Mouse (Mus musculus): Measurements from ENCODE around the gene Syngr2. TPM values are rescaled to one million over a fixed set of nuclear protein-coding genes. Genes with fewer than 3 reads are reported as not detected.
A peak's percentile ranks its signal among the peaks of the same experiment; 100 is the strongest.
"Not testable (repeated sequence)": the region's sequence is repeated elsewhere in the genome, so short reads cannot be mapped to it uniquely, and the experiment has no call there.

Gene Syngr2
- polyA plus RNA-seq, 1 experiment, result 7.2 TPM

DNA sequence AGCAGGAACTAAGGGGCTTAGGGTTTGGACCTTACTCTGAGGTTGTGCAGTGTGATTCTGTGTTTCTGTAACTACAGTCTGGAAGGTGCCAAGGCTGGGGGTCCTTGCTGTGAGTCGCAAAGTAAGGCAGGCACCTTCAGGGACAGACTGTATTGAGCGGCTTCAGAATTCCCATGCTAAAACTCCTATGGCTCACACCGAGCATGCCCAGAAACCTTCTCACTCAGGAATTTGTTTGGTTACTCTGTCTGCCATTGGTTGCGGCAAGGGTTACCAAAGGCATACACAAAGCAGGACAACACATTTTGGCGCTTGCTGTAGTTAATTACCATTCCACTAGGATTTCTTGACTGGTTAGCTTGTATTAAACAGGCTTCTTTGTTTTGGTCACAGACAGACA lies 16.7 kb downstream of the Syngr2 start:
- Histone ChIP-seq H3K36me3 (ENCODE audit: control insufficient read depth) (peaks cover 53% of the 10 kb centered on the region), H3K4me3 (replicated peaks) (peak overlapping the region; percentile 86), H3K4me1 (ENCODE audit: control insufficient read depth) (peaks cover 97% of the 10 kb centered on the region), H3K9me3 (ENCODE audit: control insufficient read depth, low read length) (no peaks in the 10 kb centered on the region), H3K27me3 (ENCODE audit: control insufficient read depth) (no peaks in the 10 kb centered on the region)
- no peak for TF ChIP-seq TAL1 (IDR thresholded peaks at IDR 0.05; ENCODE audit: low read length)
- TF ChIP-seq GATA1 (IDR thresholded peaks at IDR 0.05; ENCODE audit: low read length), result no peak

DNA sequence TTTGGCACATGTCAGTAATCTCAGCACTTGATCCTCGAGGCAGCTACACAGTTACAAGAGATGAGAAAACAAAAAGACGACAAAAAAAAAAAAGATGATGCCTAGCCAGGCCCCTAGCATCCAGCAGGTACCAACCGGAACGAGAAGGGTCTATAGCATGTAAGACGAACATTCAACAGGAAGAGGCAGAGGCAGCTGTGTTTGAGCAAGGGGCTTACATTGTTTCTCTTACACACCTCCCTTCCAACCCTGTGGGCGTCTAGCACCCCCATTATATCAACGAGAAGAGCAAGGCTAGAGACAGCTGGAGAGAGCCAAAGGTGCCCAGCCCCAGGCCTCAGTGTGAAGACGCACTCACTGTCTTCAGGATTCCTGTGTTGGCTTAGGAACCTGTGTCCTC lies 17.4 kb downstream of the Syngr2 start:
- peaks cover 97% of the 10 kb centered on the region for H3K4me1 ChIP-seq (ENCODE audit: control insufficient read depth)
- H3K9me3 ChIP-seq (ENCODE audit: control insufficient read depth, low read length), result no peaks in the 10 kb centered on the region
- TF ChIP-seq GATA1 (IDR thresholded peaks at IDR 0.05; ENCODE audit: low read length), result no peak
- TF ChIP-seq TAL1 (IDR thresholded peaks at IDR 0.05; ENCODE audit: low read length), result no peak
- no peaks in the 10 kb centered on the region for H3K27me3 ChIP-seq (ENCODE audit: control insufficient read depth)
- H3K4me3 ChIP-seq (replicated peaks), result peak overlapping the region; percentile 86
- H3K36me3 ChIP-seq (ENCODE audit: control insufficient read depth), result peaks cover 46% of the 10 kb centered on the region

- H3K4me3 ChIP-seq (replicated peaks), result peak overlapping the region; percentile 86
- TF ChIP-seq GATA1 (IDR thresholded peaks at IDR 0.05; ENCODE audit: low read length), result no peak
- no peak for TF ChIP-seq TAL1 (IDR thresholded peaks at IDR 0.05; ENCODE audit: low read length)
- peaks cover 42% of the 10 kb centered on the region for H3K36me3 ChIP-seq (ENCODE audit: control insufficient read depth)
- H3K9me3 ChIP-seq (ENCODE audit: control insufficient read depth, low read length), result no peaks in the 10 kb centered on the region
- H3K27me3 ChIP-seq (ENCODE audit: control insufficient read depth), result no peaks in the 10 kb centered on the region
- peaks cover 98% of the 10 kb centered on the region for H3K4me1 ChIP-seq (ENCODE audit: control insufficient read depth)
These were observed 17.9 kb downstream of the Syngr2 start for GRCm38 (mm10) chr11:117827386-117827785.

DNA sequence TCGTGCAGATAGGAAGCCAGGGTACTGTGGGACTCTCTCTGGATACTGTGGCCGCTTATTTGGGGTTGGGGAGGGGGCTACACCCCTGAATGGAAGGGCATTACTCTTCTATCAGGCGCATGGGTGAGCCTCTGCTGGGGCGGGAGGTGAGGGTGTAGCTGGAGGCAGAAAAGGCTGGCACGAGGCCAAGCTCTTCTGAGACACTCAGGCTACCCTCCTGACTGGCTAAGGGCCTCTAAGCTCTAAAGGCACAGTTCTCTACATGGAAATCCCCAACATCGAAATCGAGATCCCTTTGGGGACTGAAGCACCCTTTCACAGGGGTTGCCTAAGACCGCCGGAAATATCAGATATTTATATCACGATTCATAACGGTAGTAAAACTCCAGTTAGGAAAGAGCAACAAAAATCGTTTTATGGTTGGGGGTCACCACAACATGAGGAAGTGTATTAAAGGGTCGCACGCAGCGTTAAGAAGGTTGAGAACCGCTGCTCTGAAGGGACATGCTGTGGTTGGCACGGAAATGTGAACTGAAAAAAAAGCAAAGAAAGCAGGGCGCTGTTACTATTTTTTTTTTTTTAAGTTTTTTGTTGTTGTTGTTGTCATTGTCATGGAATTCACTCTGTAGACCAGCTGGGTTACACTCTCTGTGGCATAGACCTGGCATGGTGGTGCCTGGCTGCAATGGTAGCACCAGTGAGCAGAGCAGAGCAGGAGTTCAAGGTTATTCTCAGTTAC lies 18.9 kb downstream of the Syngr2 start:
- peaks cover 96% of the 10 kb centered on the region for H3K4me1 ChIP-seq (ENCODE audit: control insufficient read depth)
- peaks cover 36% of the 10 kb centered on the region for H3K36me3 ChIP-seq (ENCODE audit: control insufficient read depth)
- H3K9me3 ChIP-seq (ENCODE audit: control insufficient read depth, low read length), result no peaks in the 10 kb centered on the region
- H3K27me3 ChIP-seq (ENCODE audit: control insufficient read depth), result no peaks in the 10 kb centered on the region
- TF ChIP-seq TAL1 (IDR thresholded peaks at IDR 0.05; ENCODE audit: low read length) (no peak), GATA1 (IDR thresholded peaks at IDR 0.05; ENCODE audit: low read length) (no peak)
- H3K4me3 ChIP-seq (replicated peaks), result peak overlapping the region; percentile 86

- no peak for TF ChIP-seq GATA1 (IDR thresholded peaks at IDR 0.05; ENCODE audit: low read length)
- TF ChIP-seq TAL1 (IDR thresholded peaks at IDR 0.05; ENCODE audit: low read length), result no peak
- peaks cover 93% of the 10 kb centered on the region for H3K4me1 ChIP-seq (ENCODE audit: control insufficient read depth)
- H3K4me3 ChIP-seq (replicated peaks), result peak overlapping the region; percentile 10
- H3K9me3 ChIP-seq (ENCODE audit: control insufficient read depth, low read length), result no peaks in the 10 kb centered on the region
- H3K36me3 ChIP-seq (ENCODE audit: control insufficient read depth), result peaks cover 29% of the 10 kb centered on the region
- H3K27me3 ChIP-seq (ENCODE audit: control insufficient read depth), result no peaks in the 10 kb centered on the region
These were observed 19.6 kb downstream of the Syngr2 start for GRCm38 (mm10) chr11:117828888-117829604.

- Histone ChIP-seq H3K4me1 (ENCODE audit: control insufficient read depth) (peaks cover 94% of the 10 kb centered on the region), H3K36me3 (ENCODE audit: control insufficient read depth) (peaks cover 23% of the 10 kb centered on the region), H3K27me3 (ENCODE audit: control insufficient read depth) (no peaks in the 10 kb centered on the region), H3K9me3 (ENCODE audit: control insufficient read depth, low read length) (no peaks in the 10 kb centered on the region), H3K4me3 (replicated peaks) (no peak overlapping the region)
- TF ChIP-seq TAL1 (IDR thresholded peaks at IDR 0.05; ENCODE audit: low read length) (no peak), GATA1 (IDR thresholded peaks at IDR 0.05; ENCODE audit: low read length) (no peak)
These were observed 20.3 kb downstream of the Syngr2 start for GRCm38 (mm10) chr11:117829671-117830215.

GRCm38 (mm10) chr11:117830401-117830800 lies 20.9 kb downstream of the Syngr2 start:
- H3K4me1 ChIP-seq (ENCODE audit: control insufficient read depth), result peaks cover 95% of the 10 kb centered on the region
- H3K27me3 ChIP-seq (ENCODE audit: control insufficient read depth), result no peaks in the 10 kb centered on the region
- H3K9me3 ChIP-seq (ENCODE audit: control insufficient read depth, low read length), result no peaks in the 10 kb centered on the region
- peaks cover 27% of the 10 kb centered on the region for H3K36me3 ChIP-seq (ENCODE audit: control insufficient read depth)
- TF ChIP-seq TAL1 (IDR thresholded peaks at IDR 0.05; ENCODE audit: low read length) (no peak), GATA1 (IDR thresholded peaks at IDR 0.05; ENCODE audit: low read length) (no peak)
- H3K4me3 ChIP-seq (replicated peaks), result peak overlapping the region; percentile 34

GRCm38 (mm10) chr11:117832086-117832969 lies 22.9 kb downstream of the Syngr2 start:
- Histone ChIP-seq H3K4me1 (ENCODE audit: control insufficient read depth) (peaks cover 93% of the 10 kb centered on the region), H3K9me3 (ENCODE audit: control insufficient read depth, low read length) (no peaks in the 10 kb centered on the region), H3K36me3 (ENCODE audit: control insufficient read depth) (peaks cover 28% of the 10 kb centered on the region), H3K27me3 (ENCODE audit: control insufficient read depth) (no peaks in the 10 kb centered on the region), H3K4me3 (replicated peaks) (peak overlapping the region; percentile 76)
- no peak for TF ChIP-seq GATA1 (IDR thresholded peaks at IDR 0.05; ENCODE audit: low read length)

DNA sequence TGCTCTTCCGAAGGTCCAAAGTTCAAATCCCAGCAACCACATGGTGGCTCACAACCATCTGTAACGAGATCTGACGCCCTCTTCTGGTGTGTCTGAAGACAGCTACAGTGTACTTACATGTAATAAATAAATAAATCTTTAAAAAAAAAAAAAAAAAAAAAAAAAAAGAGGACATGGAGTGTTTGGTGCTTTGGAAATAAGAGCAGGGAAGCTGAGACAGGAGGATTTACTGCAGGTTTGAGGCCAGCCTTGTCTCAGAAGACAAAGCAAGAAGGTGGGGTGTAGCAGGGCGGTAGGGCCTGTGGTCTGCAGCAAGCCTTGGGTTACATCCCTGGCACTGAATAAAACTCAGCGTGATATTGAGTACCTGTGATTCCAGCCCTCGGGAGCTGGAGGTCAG lies 24.0 kb downstream of the Syngr2 start:
- H3K4me3 ChIP-seq (replicated peaks), result not testable (repeated sequence)
- H3K4me1 ChIP-seq (ENCODE audit: control insufficient read depth), result peaks cover 92% of the 10 kb centered on the region

More for the DNA sequence above, 24.0 kb downstream of the Syngr2 start:
- H3K36me3 ChIP-seq (ENCODE audit: control insufficient read depth), result peaks cover 27% of the 10 kb centered on the region
- not testable (repeated sequence) for H3K9me3 ChIP-seq (ENCODE audit: control insufficient read depth, low read length); H3K27me3 ChIP-seq (ENCODE audit: control insufficient read depth)
